Mouse (Mus musculus) spleen, adult 12 weeks (tissue): ENCODE measurements around the gene Gm29797.

ENCODE experiments used
- DNase-seq: peaks from one replicate; pipeline ENCODE4 v3.0.0; 2022; ENCODE audit warnings: low spot score

Gene Gm29797

DNA sequence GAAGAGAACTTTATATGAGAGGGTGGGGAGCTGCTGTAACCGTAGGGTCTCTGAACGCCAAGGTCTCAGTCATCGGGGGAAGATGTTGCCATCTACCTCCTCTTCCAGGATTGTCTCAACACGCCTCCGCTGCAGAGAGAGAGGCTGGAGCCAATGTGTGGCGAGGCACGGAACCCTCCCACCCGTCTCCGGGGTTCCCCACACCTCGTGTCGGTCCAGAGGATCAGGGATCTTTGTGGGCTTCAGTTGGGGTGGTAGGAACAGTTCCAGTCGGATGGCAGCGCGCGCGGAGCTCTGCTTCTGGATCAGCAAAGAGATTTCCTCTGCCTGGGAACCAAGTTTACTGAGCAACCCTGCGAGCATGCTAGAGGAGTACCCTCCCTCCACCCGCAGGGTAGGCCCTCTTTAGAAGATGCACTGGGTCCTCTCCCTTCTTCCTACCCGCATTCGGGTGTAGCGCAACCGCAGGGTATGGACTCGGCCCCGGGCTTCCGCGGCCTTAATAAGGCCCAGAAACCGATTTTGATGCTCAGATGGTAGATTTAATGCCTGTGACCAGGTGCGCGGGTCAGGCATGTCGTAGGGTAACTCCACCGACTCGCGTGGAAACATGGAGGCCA lies 40.1 kb downstream of the Gm29797 start:
- DNase-seq = no peak

GRCm38 (mm10) chr2:181698241-181698640 lies 41.4 kb downstream of the Gm29797 start, which contains the start of gene Lkaaear1:
Gene Lkaaear1, minus strand, starts transcription at chr2:181698442.
- no peak for DNase-seq

GRCm38 (mm10) chr2:181706668-181707067 lies 49.8 kb downstream of the Gm29797 start:
- no peak for DNase-seq
